Mouse (Mus musculus) adrenal gland, adult 2 months (tissue): ENCODE data around the gene Acbd4. TPM values are rescaled to one million over a fixed set of nuclear protein-coding genes. Genes with fewer than 3 reads are reported as not detected.
A peak's percentile ranks its signal among the peaks of the same experiment; 100 is the strongest.

Source experiments
- DNase-seq: peaks from one replicate; pipeline ENCODE4 v3.0.0; 2021
- polyA plus RNA-seq: library from polyadenylated mRNA; depleted of rRNA; stranded (reverse); fragments of >200 nt; gene quantifications from 2 replicates; pipeline ENCODE4 v1.2.3, GENCODE M21; 2012
- total RNA-seq, 2 experiments: library from RNA; stranded (reverse); gene quantifications; 2 replicates each; pipeline ENCODE4 v1.2.3; 2021

Gene Acbd4
- total and polyA plus RNA-seq, 3 experiments = 70.3 to 175 (median 88.4) TPM

DNA sequence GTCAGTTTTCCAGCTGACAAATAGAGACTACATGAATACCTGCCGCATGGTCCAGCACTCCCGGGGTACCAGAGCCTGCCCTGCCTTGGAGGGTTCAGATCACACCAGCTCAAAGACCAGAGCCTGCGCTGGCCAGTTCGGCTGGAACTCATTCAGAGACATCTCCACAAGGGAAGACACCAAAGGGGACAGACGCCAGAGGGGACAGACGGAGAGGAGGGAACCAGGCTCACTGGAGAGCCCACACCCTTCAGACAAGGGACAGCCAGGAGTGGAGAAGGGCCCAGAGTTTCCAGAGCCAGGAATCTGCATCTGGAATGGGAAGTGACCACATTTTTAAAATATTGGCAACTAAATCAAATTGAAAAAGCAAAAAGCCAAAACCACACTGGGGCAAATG is 19.9 kb upstream of the Acbd4 start:
- DNase-seq = no peak

- no peak for DNase-seq
These were observed 8.2 kb upstream of the Acbd4 start for GRCm38 (mm10) chr11:103093306-103093705.

DNA sequence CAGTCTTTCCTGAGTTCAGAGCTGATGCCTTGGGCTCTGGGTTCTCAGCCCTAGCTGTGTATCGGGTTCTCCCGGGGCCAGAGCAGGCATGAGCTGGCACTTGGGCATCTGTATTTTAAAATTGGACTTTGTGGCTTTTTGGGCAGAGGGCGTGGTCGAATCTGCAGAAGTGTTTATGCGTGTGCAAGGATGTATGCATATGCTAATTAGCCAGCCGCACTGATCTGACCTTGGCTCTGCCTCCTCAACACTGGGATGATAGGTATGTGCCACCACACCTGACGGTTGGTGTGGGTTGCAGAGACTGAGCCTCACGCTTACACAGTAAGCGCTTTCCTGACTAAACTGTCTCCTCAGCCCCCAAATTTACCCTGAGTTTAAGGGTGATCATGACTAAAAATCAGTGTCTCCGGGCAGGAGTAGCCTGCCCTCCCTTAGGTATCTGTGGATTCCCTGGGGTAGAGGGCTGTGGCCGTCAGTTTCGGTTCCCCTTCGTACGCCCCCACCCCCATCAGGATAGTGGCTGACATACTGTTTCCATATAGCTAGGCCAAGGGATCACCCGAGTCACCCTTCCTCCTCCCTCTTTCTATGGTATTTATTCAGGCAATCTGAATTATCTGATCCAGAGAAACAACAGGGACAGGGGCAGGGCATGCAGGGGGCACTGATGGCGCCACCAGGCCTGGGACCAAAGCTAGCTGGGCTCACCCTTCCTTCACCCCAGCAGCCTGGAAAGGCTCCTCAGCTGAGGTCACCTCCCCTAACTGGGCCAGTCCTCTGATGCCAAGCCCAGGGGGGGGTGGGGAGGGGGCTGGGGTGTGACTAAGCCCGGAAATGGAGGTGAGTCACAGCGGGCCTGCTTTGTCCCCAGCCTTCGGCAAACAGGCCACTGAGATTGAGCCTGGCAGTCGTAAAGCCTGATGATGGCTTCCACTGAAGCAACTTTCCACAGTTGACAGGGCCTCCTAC is 7.3 kb upstream of the Acbd4 start:
- peak; percentile 87 for DNase-seq

DNA sequence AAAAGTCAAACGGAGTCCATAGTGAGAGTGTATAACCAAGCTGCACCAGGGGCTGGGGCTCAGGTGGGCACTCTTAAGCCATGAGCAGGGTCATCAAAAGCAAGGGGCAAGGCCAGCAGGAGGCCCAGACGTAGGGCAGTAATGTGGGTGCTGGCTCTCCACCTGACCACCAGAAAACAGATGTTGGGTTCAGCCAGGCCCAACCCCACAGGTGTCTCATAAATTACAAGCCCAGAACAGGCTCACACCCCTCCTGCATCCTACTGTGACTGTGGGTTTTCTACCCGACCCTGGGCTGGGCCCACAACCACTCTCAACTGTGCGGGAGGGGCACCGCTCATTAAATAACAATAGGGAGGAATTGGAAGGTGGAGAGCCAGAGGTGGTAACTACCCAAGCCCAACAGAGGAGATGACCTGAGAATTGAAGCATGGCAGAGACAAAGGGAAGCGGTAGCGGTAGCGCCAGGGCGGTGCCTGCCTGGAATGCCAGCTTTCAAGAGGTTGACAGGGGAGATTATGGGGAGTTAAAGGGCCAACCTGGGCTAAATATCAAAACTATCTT is 6.3 kb upstream of the Acbd4 start:
- no peak for DNase-seq

- DNase-seq = no peak
These were observed 5.7 kb upstream of the Acbd4 start for GRCm38 (mm10) chr11:103095801-103096200.

DNA sequence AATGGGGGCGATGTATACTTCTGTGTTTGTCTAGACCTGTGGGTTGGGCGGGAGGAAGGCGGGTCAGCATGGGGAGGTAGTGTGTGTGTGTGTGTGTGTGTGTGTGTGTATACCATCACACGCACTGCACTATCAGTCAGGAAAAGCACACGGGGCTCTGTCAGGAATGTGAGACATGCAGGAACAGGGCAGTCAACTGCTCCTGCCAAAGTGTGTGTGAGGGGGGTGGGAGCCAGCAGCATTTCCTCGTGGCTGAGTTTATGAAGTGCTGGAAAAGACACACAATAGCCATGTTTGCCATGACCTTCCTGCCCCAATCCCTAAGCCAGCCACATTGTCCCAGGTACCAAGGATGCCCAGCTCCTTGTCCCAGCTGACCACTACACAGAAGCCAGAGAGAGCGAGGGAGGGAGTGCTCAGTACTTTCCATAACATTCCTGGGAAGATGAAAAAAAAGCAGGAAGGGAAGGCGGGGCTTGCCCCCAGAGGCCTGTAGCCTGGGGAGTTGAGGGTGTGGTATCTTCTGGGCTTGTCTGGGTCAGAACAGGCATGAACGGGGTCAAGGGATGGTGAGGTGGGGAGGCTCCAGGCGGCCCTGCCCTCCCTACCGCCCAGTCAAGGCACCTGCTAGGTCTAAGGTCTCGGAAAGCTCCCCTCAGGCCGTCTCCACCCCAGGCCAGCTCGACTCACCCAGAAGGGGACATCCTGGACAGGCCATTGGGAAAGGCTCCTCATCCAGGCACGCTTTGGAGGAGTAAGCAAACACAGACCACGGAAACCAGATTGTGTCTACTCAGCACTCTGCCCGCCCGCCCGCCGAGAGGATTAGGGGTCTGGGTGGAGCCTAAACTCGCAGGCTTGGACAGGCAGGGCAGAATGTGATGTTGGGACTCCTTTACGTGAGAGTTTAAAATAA is 4.2 kb upstream of the Acbd4 start:
- DNase-seq = no peak

DNA sequence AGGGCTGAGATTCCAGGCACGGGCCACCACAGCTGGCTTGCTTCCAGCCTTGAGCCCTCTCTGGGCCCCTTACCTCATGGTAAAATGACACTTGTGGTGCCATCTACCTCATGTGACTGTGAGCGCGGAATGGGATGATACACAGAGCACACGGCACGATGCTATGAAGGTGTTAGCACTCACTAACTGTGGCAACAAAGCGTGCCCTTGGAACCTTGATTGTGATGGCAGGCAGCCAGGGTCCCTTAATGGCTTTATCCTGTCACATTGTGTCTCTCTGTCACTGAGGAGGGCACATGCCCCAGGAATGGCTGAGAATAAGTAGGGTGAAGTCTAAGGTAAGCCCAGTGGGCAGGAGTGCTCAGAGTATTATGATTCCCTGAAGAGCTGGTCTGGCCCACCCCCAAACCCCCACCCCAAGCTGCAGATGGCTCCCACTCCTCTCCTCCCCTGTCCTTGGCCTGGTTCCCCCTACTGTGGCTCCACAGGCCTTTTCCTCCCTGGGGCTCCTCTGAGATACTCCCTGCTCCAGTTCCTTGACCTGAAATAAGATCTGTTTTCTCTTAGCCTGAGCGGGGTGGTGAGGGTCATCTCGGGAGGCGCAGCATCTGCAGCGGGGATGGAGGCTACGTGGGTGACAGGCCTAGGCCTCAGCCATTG is 2.8 kb upstream of the Acbd4 start:
- peak; percentile 22 for DNase-seq

DNA sequence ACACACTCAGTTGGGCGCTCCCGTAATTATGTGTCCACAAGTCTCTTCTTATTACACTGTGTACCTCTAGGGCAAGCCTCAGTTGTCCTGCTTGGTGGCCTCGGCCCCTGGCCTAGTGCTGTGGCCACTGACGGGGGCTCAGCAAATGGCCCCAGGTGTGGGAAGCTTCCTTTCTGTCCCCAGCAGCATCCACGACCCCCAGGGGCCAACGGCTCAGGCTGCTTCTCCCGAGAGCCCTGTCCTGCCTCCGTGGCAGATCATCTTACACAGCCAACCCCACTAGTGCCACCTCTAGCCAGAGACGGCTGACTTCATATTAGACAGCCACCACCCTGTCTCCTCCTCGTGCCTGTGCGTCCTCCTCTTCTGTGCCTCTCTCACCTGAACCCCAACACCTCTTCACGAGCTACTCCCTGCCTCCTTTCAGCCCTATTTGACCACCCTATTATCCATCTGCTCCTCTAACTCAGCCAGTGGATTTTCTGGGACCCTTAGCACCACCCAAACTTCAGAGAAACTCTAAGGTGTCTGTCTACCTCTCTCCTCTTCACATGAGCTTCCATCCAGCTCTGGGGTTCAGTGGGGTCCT is 2.0 kb upstream of the Acbd4 start:
- no peak for DNase-seq

- no peak for DNase-seq
These were observed 1.1 kb upstream of the Acbd4 start for GRCm38 (mm10) chr11:103100361-103100760.

- peak; percentile 87 for DNase-seq
These were observed 502 bp downstream of the Acbd4 start for GRCm38 (mm10) chr11:103101866-103102501.

DNA sequence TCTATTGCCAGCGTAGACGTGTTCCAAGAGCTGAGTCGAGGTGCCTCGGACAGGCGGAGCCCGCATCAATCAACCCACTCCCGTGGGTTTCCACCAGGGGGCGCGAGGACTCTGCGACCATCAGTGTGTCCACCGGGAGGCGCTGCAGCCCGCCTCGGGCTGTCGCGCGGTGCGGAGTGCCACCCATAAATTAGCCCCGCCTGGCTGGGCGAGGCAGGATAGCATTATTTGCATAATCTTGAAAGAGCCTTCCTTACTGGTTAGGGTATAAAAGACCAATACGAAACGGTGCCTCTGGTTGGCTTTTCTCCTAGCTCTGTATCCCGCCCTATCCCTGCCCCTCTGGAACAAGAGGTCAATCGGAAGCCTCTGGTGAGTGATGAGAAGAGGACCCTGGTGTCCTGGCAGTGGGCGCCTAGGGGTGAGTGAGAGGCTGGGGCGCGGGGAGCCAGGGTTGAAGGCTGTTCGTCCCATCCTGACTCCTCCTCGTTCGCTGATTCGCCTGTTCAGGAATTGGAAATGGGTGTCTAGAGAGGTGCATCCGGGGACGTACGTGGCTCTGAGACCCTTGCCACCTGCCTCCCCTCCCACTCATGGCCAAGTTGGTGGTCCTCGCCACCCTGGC is 1.4 kb downstream of the Acbd4 start:
- peak; percentile 99 for DNase-seq

GRCm38 (mm10) chr11:103103621-103104020 is 2.1 kb downstream of the Acbd4 start:
- peak; percentile 15 for DNase-seq

DNA sequence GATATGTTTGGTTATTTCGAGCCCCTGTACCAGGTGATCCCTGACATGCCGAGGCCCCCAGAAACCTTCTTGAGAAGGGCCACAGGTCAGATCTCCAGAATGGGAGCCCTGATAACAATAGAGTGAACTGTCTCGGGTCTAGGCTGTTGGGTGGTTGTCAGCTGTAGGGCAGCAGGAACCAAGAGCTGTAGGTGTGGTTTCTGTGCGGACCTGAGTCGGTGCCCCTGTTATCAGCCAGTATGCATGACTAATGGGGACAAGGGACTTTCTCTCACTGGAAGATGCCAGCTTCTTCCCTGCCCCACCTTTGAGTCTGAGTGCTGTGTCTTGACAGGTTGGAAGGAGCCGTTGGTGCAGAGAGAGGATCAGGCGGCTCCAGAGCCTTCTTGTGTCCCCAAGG is 3.0 kb downstream of the Acbd4 start:
- peak; percentile 10 for DNase-seq

DNA sequence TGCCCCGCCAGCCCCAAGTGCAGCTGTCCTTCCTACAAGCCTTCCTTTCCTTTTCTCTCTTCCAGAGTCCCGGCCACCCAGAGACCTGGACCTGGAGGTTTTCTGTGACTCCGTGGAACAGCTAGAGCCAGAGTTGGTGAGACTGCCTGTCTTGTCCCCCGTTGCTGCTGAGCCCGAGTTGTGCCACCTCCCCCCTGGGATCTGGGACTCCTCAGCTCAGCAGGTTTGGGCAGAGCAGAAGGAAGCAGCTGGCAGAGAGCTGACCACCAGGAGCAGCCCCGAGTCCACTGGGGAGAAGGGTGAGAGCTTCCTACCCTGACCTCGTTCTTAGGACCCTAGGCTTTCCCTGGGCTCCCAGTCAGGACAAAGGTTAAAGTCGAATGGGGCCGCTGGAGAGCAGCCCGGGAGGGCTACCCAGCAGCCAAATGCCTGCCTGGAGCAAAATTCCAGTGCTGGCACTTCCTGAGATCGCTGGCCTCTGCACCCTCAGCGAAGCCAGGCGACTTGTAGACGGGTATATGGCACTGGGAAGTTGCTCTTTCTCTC is 3.8 kb downstream of the Acbd4 start:
- DNase-seq = peak; percentile 41

DNA sequence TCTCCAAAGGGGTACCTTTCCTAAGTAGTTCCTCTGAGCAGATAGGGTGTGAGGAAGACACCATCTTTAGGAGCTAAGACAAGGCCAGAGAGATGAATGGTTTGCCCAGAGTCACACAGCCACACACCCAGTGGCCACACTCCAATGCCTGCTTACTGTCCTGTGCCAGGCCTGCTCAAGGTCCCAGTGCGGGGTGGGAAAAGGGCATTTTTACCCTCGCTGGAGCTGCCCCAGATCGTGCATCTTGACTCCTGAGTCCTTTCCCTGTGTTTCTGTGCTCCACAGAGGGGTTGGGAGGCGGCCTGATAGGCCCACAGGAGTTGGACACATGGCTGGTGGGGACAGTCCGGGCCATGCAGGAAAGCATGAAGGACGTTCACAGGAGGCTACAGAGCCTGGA is 4.3 kb downstream of the Acbd4 start:
- DNase-seq = peak; percentile 52

- DNase-seq = peak; percentile 11
These were observed 4.9 kb downstream of the Acbd4 start for GRCm38 (mm10) chr11:103106386-103106785.

DNA sequence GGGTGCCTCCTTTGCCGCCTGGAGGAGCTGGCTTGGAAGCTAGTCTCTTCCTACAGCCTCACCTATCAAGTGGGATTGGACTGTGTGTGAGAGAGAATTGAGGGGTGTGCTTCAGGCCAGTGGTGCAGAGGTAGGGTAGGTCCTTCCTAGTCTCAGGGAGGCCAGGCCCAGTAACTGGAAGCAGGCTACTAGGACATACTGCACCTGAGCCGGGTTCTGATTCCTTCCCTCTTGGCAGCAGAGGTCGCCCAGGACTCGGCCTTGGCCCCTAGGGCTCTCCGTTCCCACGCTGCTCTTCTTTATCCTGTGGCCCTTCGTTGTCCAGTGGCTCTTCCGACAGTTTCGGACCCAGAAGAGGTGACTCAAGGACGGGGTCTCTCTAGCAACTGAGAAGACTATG is 9.8 kb downstream of the Acbd4 start:
- DNase-seq = peak; percentile 45

GRCm38 (mm10) chr11:103111881-103112551 is 10.5 kb downstream of the Acbd4 start:
- peak; percentile 91 for DNase-seq

DNA sequence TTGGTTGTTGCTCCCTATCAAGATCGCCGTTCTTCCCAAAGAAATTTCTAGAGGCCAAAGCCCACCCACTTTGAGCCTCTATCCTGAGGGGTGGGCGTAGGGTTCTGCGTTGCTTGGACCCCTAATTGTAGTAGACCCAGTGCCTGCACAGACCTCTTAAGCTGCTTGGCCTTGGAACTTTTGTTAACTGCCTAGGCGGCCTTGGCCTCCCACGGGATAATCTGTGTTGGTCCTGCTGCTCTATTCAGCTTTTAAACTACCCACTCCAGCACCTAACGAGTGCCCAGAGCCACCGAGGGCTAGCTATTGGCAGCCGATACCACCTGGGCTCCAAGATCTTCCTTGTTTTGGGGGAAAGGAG is 11.1 kb downstream of the Acbd4 start:
- peak; percentile 80 for DNase-seq

DNA sequence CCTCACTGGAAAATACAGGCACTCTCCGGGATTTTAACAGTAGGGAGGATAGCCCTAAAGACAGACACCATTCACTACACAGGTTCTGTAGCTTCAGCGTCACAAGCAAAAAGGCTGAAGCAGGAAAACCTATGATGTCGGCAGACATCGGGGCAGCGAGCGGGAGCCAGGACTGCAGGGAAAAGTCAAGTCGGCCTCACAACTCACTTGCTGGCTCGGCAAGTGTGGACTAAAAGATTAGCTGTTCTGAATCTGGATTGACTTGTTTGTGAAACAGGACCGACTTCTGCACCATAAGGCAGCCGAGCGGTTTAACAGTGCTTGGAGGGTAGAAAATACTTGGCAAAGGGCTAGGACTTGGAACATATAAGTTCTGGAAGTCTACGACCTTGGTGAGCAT is 11.5 kb downstream of the Acbd4 start:
- peak; percentile 53 for DNase-seq
